18 mouse cellular contexts compared by ENCODE assay signal in genomic region chr9:77954496-77954895, GRCm38 (mm10). TPM values are rescaled to one million over a fixed set of nuclear protein-coding genes. Genes with fewer than 3 reads are reported as not detected.
DNase-seq lines count a peak whose midpoint lies in the region; ATAC-seq and TF ChIP-seq lines count a peak whose summit lies in the region.
"Had no signal": no experiment of that assay in that cellular context is flagged by ENCODE, and none has a peak within 500 bp of the region (broad histone marks: within the 10 kb centered on the region; RNA-seq: fewer than 3 reads in every experiment).

No protein-coding gene starts in this region.

- no peaks in the 10 kb centered on the region for H3K27me3 ChIP-seq in heart, embryonic 12.5 days (replicated peaks)
- H3K27me3 ChIP-seq in E14TG2a.4 (ENCODE audit: insufficient read depth, low read length): no peaks in the 10 kb centered on the region
- H3K27me3 ChIP-seq in midbrain, embryonic 15.5 days (replicated peaks): no peaks in the 10 kb centered on the region
- H3K27me3 ChIP-seq: embryonic facial prominence, embryonic 12.5 days; heart, embryonic 15.5 days; hindbrain, embryonic 12.5 days; liver, embryonic 12.5 days had no signal

- H3K27ac ChIP-seq in heart, embryonic 12.5 days (ENCODE audit: poor library complexity, severe bottlenecking): no peak overlapping the region
- H3K27ac ChIP-seq in brown adipose tissue, adult 24 weeks (replicated peaks; ENCODE audit: low read depth, low read length): peak overlapping the region; percentile 37; the same call in 1 of the 2 replicates
- H3K27ac ChIP-seq in midbrain, embryonic 15.5 days: no peak overlapping the region
- H3K27ac ChIP-seq: embryonic facial prominence, embryonic 12.5 days; heart, embryonic 15.5 days; hindbrain, embryonic 12.5 days; liver, embryonic 12.5 days had no signal

- 0 out of 2 replicates have a peak overlapping the region, but pooled peaks have one; percentile 6 for H3K9ac ChIP-seq in heart, embryonic 12.5 days
- H3K9ac ChIP-seq in midbrain, embryonic 15.5 days: no peak overlapping the region
- H3K9ac ChIP-seq: embryonic facial prominence, embryonic 12.5 days; heart, embryonic 15.5 days; hindbrain, embryonic 12.5 days; liver, embryonic 12.5 days had no signal

- no peak for TF ChIP-seq CTCF in E14TG2a.4 (conservative IDR thresholded peaks at IDR 0.05; ENCODE audit: low read length)

- DNase-seq in heart, adult 8-10 months (ENCODE audit: low spot score): no peak
- peak; percentile 43 for DNase-seq in CD4-positive helper T cell, adult 2 months (ENCODE audit: low read depth, low spot score)
- DNase-seq in urinary bladder, postnatal 4 days (ENCODE audit: low spot score in 2 of 2): no peak
- DNase-seq: cerebellum, adult 11 months; kidney, adult 11 months; kidney, postnatal 25 days; layer of hippocampus, postnatal 36 days; left cerebral cortex, postnatal 4 days; lung, postnatal 4 days had no signal

- peaks cover 47% of the 10 kb centered on the region for H3K4me1 ChIP-seq in heart, embryonic 12.5 days (replicated peaks)
- H3K4me1 ChIP-seq in E14TG2a.4 (replicated peaks; ENCODE audit: low read depth, low read length): peaks cover 84% of the 10 kb centered on the region
- H3K4me1 ChIP-seq in brown adipose tissue, adult 24 weeks (ENCODE audit: control insufficient read depth, insufficient read depth, insufficient read length, low read length): peaks cover 45% of the 10 kb centered on the region
- peaks cover 8% of the 10 kb centered on the region for H3K4me1 ChIP-seq in midbrain, embryonic 15.5 days

- no peak overlapping the region for H3K4me3 ChIP-seq in heart, embryonic 12.5 days
- 0 out of 2 replicates have a peak overlapping the region, but pooled peaks have one; percentile 7 for H3K4me3 ChIP-seq in E14TG2a.4 (replicated peaks; ENCODE audit: low read length)
- no peak overlapping the region for H3K4me3 ChIP-seq in brown adipose tissue, adult 24 weeks (ENCODE audit: insufficient read depth, low read depth, low read length)
- H3K4me3 ChIP-seq in midbrain, embryonic 15.5 days: no peak overlapping the region
- H3K4me3 ChIP-seq: embryonic facial prominence, embryonic 12.5 days; heart, embryonic 15.5 days; hindbrain, embryonic 12.5 days; liver, embryonic 12.5 days had no signal

- WGBS in heart, embryonic 12.5 days: 55% methylated on average over 7 of the region's 7 CpGs
- 89% methylated on average over 7 of the region's 7 CpGs for WGBS in midbrain, embryonic 15.5 days

- peaks cover 17% of the 10 kb centered on the region; the same call in 1 of the 2 replicates for H3K36me3 ChIP-seq in heart, embryonic 12.5 days
- peaks cover 13% of the 10 kb centered on the region; the same call in 1 of the 2 replicates for H3K36me3 ChIP-seq in E14TG2a.4 (ENCODE audit: insufficient read depth, low read length)
- H3K36me3 ChIP-seq in midbrain, embryonic 15.5 days (replicated peaks): no peaks in the 10 kb centered on the region

- no peak for ATAC-seq in heart, embryonic 12.5 days (ENCODE audit: insufficient number of reproducible peaks, low FRiP score)
- ATAC-seq in midbrain, embryonic 15.5 days (replicated peaks): no peak
- ATAC-seq: liver, embryonic 12.5 days; midbrain, embryonic 16.5 days had no signal

- H3K9me3 ChIP-seq in heart, embryonic 12.5 days (replicated peaks): no peaks in the 10 kb centered on the region
- no peaks in the 10 kb centered on the region for H3K9me3 ChIP-seq in E14TG2a.4 (ENCODE audit: low read length)
- H3K9me3 ChIP-seq in midbrain, embryonic 15.5 days: no peaks in the 10 kb centered on the region
- H3K9me3 ChIP-seq: embryonic facial prominence, embryonic 12.5 days; heart, embryonic 15.5 days; hindbrain, embryonic 12.5 days; liver, embryonic 12.5 days had no signal

- H3K4me2 ChIP-seq in heart, embryonic 12.5 days: no peak overlapping the region
- no peak overlapping the region for H3K4me2 ChIP-seq in midbrain, embryonic 15.5 days
- H3K4me2 ChIP-seq: embryonic facial prominence, embryonic 12.5 days; heart, embryonic 15.5 days; hindbrain, embryonic 12.5 days; liver, embryonic 12.5 days had no signal

RNA-seq across cellular contexts. Expression of gene Elovl5, which starts 37.3 kb away (rescaled TPM):
- 84.9 and 86.5 TPM in 2 replicates for polyA plus RNA-seq in heart, embryonic 12.5 days (2016; fragmentation: Nextera tagmentation; extraction: Ambion mirVana)
- total RNA-seq in heart, adult 8-10 months (2022): 10 to 100 TPM; 26.6 to 33.0 (median 29.9) TPM
- polyA plus RNA-seq in brown adipose tissue, adult 24 weeks (2012; ENCODE audit: insufficient read depth, insufficient read length, missing spikeins): 85.7 and 123 TPM in 2 replicates
- 58.7 and 62.0 TPM in 2 replicates for polyA plus RNA-seq in midbrain, embryonic 15.5 days (2015; fragmentation: Nextera tagmentation; extraction: Ambion mirVana)
